Mouse (Mus musculus): ENCODE data around the gene Dpy30. TPM values are rescaled to one million over a fixed set of nuclear protein-coding genes. Genes with fewer than 3 reads are reported as not detected.
A peak's percentile ranks its signal among the peaks of the same experiment; 100 is the strongest.

Gene Dpy30
- total RNA-seq, 4 experiments from 2014 or later = 37.8 to 53.1 (median 42.6) TPM

- DNase-seq (ENCODE audit: low spot score) = no peak
These were observed 58.1 kb downstream of the Dpy30 start for GRCm38 (mm10) chr17:74265636-74266035.

- DNase-seq (ENCODE audit: low spot score) = peak; percentile 9
These were observed 58.6 kb downstream of the Dpy30 start for GRCm38 (mm10) chr17:74265156-74265505.

GRCm38 (mm10) chr17:74264333-74265155 lies 59.2 kb downstream of the Dpy30 start:
- peak; percentile 15 for DNase-seq (ENCODE audit: low spot score)

- DNase-seq (ENCODE audit: low spot score) = no peak
These were observed 61.3 kb downstream of the Dpy30 start for GRCm38 (mm10) chr17:74262415-74262814.

Other genes with a start within 250 kb of the Dpy30 start
- gene Memo1, start 28.4 kb downstream of the Dpy30 start, total RNA-seq (2022) = 10 to 100 TPM; 59.3 to 63.2 (median 61.2) TPM
- 10 to 100 TPM; 25.0 to 31.7 (median 27.7) TPM for gene Spast, start 15.0 kb upstream of the Dpy30 start, total RNA-seq (2022)
- 10 to 100 TPM in 2 of 4 experiments, 1 to 10 TPM in 2; 8.3 to 10.9 (median 9.9) TPM for gene Slc30a6, start 71.7 kb upstream of the Dpy30 start, total RNA-seq (2022)
- under 1 TPM; 0.22 to 0.37 (median 0.32) TPM for gene Nlrc4, start 135.2 kb upstream of the Dpy30 start, total RNA-seq (2022)
- 10 to 100 TPM; 56.1 to 79.1 (median 68.0) TPM for gene Yipf4, start 165.5 kb upstream of the Dpy30 start, total RNA-seq (2022)
- 10 to 100 TPM; 61.3 to 75.9 (median 71.3) TPM for gene Birc6, start 204.4 kb upstream of the Dpy30 start, total RNA-seq (2022)